Mouse (Mus musculus): ENCODE results near the gene Zfp644.

DNA sequence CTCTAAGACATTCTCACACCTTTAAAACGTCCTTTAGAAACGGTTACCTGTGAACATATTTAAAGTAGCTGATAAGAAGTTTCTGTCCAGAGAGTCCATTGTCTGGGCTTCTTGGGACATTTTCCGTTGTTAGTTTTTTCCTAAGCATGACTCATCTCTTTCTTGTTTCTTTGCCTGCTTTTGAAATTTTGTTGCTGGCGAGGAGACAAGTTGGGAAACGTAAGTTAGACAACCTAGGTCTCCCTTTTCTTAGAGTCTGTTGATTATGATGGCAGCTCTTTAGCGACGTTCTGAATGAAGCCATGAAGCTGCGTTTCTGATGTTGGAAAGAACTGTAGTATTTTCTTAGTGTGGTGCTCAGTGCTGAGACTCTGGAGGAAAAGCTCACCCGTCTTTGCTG, 108.1 kb downstream of the Zfp644 start:
- TF ChIP-seq CTCF (IDR thresholded peaks at IDR 0.05; ENCODE audit: control insufficient read depth, insufficient read depth, insufficient replicate concordance, low read depth, low read length) (no peak), POLR2A (IDR thresholded peaks at IDR 0.05; ENCODE audit: control insufficient read depth, low read depth, low read length) (no peak)

All from testis, adult 2 months (tissue).